Mouse (Mus musculus) telencephalon, adult 2 months (tissue): ENCODE measurements around the gene Adgrg4.

ENCODE experiments used
- DNase-seq: peaks from one replicate; pipeline ENCODE4 v3.0.0-alpha.2; 2011; ENCODE audit warnings: low read depth, low spot score

The Adgrg4 gene

GRCm38 (mm10) chrX:56869863-56870262 lies at the start of gene Adgrg4:
Gene Adgrg4, plus strand, starts transcription at chrX:56870163.
- DNase-seq, result no peak

GRCm38 (mm10) chrX:56821765-56822603 lies 48.0 kb upstream of the Adgrg4 start, which contains the start of gene Map7d3:
Gene Map7d3, minus strand, starts transcription at chrX:56822326.
- DNase-seq, result no peak

- DNase-seq, result no peak
These were observed 42.5 kb upstream of the Adgrg4 start for GRCm38 (mm10) chrX:56827492-56827891.

GRCm38 (mm10) chrX:56835842-56836241 lies 34.1 kb upstream of the Adgrg4 start:
- DNase-seq, result no peak

- DNase-seq, result no peak
These were observed 30.6 kb upstream of the Adgrg4 start for GRCm38 (mm10) chrX:56839369-56839768.

GRCm38 (mm10) chrX:56841255-56841654 lies 28.7 kb upstream of the Adgrg4 start:
- no peak for DNase-seq

- no peak for DNase-seq
These were observed 142.9 kb downstream of the Adgrg4 start for GRCm38 (mm10) chrX:57012891-57013290.

GRCm38 (mm10) chrX:57042774-57043173 lies 172.8 kb downstream of the Adgrg4 start, which contains the start of gene Brs3:
Gene Brs3, plus strand, starts transcription at chrX:57043074.
- DNase-seq, result no peak

- no peak for DNase-seq
These were observed 173.9 kb downstream of the Adgrg4 start for GRCm38 (mm10) chrX:57043869-57044268.
